Mouse (Mus musculus) forebrain, embryonic 14.5 days (tissue): Measurements from ENCODE around the gene Rev1. TPM values are rescaled to one million over a fixed set of nuclear protein-coding genes. Genes with fewer than 3 reads are reported as not detected.

Experiments
- ATAC-seq: fragments of 200-750 bp; cut with Nextera tagmentation; 2 replicates; pipeline ENCODE4 v1.8.0; 2017; ENCODE audit warnings: mild to moderate bottlenecking, moderate library complexity
- DNase-seq: peaks from one replicate; pipeline ENCODE4 v3.0.0-alpha.2; 2015; ENCODE audit warnings: low spot score
- H3K27ac ChIP-seq: fragments of 300-500 bp; sonication (generic); 2 replicates; pipeline ENCODE4 v1.5.1; 2014; ENCODE audit warnings: low read depth, mild to moderate bottlenecking, control low read depth, low read length, moderate library complexity
- H3K27me3 ChIP-seq: fragments of 300-500 bp; sonication (generic); replicated peaks from 2 replicates; pipeline ENCODE4 v1.6.1; 2014; ENCODE audit warnings: low read length, control low read depth, mixed read lengths; ENCODE audit not compliant: control insufficient read depth, insufficient read depth
- H3K36me3 ChIP-seq: fragments of 300-500 bp; sonication (generic); 2 replicates; pipeline ENCODE4 v1.6.1; 2014; ENCODE audit warnings: low read length, control low read depth; ENCODE audit not compliant: control insufficient read depth, insufficient read depth
- H3K4me1 ChIP-seq: fragments of 300-500 bp; sonication (generic); 2 replicates; pipeline ENCODE4 v1.6.1; 2014; ENCODE audit warnings: antibody characterized with exemption, low read length, control low read depth; ENCODE audit not compliant: control insufficient read depth, insufficient read depth
- H3K4me2 ChIP-seq: fragments of 300-500 bp; sonication (generic); 2 replicates; pipeline ENCODE4 v1.6.1; 2014; ENCODE audit warnings: mild to moderate bottlenecking, control low read depth, low read length
- H3K4me3 ChIP-seq: fragments of 300-500 bp; sonication (generic); 2 replicates; pipeline ENCODE4 v1.5.1; 2014; ENCODE audit warnings: low read depth, low read length, control low read depth
- H3K9ac ChIP-seq: fragments of 300-500 bp; sonication (generic); 2 replicates; pipeline ENCODE4 v1.6.1; 2014; ENCODE audit warnings: mild to moderate bottlenecking, low read length, control low read depth, moderate library complexity
- H3K9me3 ChIP-seq: fragments of 300-500 bp; sonication (generic); replicated peaks from 2 replicates; pipeline ENCODE4 v1.6.1; 2016; ENCODE audit warnings: low read length, control low read depth, mixed read lengths; ENCODE audit not compliant: control insufficient read depth
- WGBS: fragments of 180-500 bp; shearing (Covaris S2); extraction: QIAGEN DNeasy Blood & Tissue Kit; methylation state at CpG from one replicate; pipeline ENCODE4 v1.1.7; 2014; 5-methylcytosine and 5-hydroxymethylcytosine counted together
- polyA plus RNA-seq: library from polyadenylated mRNA; unstranded; fragments of >200 nt; fragmentation: Nextera tagmentation; extraction: Ambion mirVana; gene quantifications from 2 replicates; pipeline ENCODE4 v1.2.1, GENCODE M21; 2014

The Rev1 gene
- polyA plus RNA-seq, 1 experiment from 2014 or later = 23.4 TPM

DNA sequence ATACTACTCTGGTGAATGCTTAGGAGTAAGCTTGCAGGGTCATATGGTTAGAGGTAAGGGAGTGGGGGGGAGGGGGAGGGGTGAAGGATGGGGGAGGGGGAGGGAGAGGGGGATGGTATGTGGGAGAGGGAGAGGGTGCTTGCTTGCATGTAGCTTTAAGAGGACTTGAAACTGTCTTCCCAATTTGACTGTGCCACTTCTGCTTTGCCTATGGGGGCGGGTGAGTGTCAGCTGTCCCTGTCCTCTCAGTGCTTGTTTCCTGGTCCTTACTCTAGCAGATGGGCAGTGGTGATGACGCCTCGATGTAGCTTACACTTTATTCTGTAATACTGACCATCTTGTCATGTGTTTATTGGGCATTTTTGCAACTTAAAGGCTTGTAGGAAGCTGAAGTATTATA is 117.5 kb downstream of the Rev1 start:
- no peak for ATAC-seq

DNA sequence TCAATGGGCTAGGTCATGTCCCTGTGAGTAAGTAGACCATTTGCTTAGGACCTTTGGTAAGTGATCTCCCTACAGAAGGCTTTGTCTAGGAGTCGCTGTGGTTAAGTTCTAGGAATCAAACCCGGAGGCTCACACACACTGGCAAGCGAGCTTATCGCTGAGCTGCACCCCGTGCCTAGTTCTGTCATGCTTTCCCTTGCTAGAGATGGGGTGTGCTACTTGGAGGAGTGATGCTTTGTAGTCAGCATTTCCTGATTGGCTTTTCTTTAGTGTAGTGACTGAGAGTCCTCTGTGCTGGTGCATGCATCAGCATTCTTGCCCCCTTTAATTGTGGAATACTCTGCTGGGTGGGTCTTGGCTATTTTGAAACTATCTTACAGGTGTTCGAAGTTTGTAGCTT is 118.0 kb downstream of the Rev1 start:
- no peaks in the 10 kb centered on the region for H3K9me3 ChIP-seq
- H3K36me3 ChIP-seq = no peaks in the 10 kb centered on the region
- no peaks in the 10 kb centered on the region for H3K4me1 ChIP-seq
- WGBS = 88% methylated on average over 6 of the region's 6 CpGs
- H3K27ac ChIP-seq = no peak overlapping the region
- no peak for ATAC-seq
- H3K4me3 ChIP-seq = no peak overlapping the region
- no peaks in the 10 kb centered on the region for H3K27me3 ChIP-seq
- no peak overlapping the region for H3K9ac ChIP-seq
- H3K4me2 ChIP-seq = no peak overlapping the region
- no peak for DNase-seq

More for the DNA sequence above, 117.5 kb downstream of the Rev1 start:
- Histone ChIP-seq H3K9me3 (no peaks in the 10 kb centered on the region), H3K4me2 (no peak overlapping the region), H3K36me3 (no peaks in the 10 kb centered on the region), H3K4me1 (no peaks in the 10 kb centered on the region), H3K27ac (no peak overlapping the region), H3K9ac (no peak overlapping the region), H3K4me3 (no peak overlapping the region), H3K27me3 (no peaks in the 10 kb centered on the region)
- DNase-seq = no peak
- WGBS = 88% methylated on average over 3 of the region's 3 CpGs

DNA sequence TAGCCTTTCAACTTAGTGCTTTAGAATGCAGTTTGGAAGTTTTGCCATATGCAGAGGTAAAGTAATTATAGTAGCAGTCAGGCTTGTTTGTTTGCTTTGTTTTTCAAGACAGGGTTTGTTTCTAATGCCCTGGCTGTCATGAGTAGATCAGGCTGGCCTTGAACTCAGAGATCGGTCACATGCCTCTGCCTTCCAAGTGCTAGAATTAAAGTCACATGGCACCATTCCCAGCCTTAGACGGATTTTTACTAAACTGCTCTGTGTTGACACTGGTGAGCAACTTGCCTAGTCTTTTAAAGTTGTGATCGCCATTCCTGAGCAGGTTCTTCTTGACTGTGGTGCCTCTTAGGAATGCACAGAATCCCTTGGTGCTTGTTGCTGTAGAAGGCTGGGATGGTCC is 122.9 kb downstream of the Rev1 start:
- Histone ChIP-seq H3K36me3 (no peaks in the 10 kb centered on the region), H3K4me2 (no peak overlapping the region), H3K4me3 (no peak overlapping the region), H3K9me3 (no peaks in the 10 kb centered on the region), H3K4me1 (no peaks in the 10 kb centered on the region), H3K27ac (no peak overlapping the region), H3K27me3 (no peaks in the 10 kb centered on the region), H3K9ac (no peak overlapping the region)
- DNase-seq = no peak
- no peak for ATAC-seq
- WGBS = 82% methylated on average over 3 of the region's 3 CpGs

DNA sequence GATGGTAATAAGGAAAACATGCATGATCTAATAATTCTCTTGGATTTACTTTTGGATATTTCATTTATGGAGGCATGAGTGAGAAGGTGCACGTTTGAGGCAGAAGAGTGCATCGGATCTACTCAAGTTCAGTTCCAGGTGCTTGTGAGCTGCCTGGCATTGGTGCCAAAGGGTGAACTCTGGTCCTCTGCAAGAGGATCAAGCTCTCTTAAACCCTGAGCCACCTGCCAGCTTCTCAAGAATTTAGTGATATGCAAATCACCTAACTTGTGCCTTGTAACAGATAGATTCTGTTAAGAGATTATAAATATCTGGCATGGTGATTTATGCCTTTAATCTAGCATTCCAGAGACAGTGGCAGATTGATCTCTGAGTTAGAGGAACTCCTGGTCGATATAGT is 126.6 kb downstream of the Rev1 start:
- Histone ChIP-seq H3K27ac (no peak overlapping the region), H3K9ac (no peak overlapping the region), H3K4me2 (no peak overlapping the region), H3K4me3 (no peak overlapping the region), H3K27me3 (no peaks in the 10 kb centered on the region), H3K4me1 (peaks cover 6% of the 10 kb centered on the region), H3K9me3 (no peaks in the 10 kb centered on the region), H3K36me3 (no peaks in the 10 kb centered on the region)
- ATAC-seq = no peak
- WGBS = 94% methylated on average over 3 of the region's 3 CpGs
- DNase-seq = no peak

Other genes with a start within 250 kb of the Rev1 start
- gene Mitd1, start 239.4 kb downstream of the Rev1 start, polyA plus RNA-seq = 15.3 and 17.4 TPM in 2 replicates
- 256 and 324 TPM in 2 replicates for gene Mrpl30, start 239.3 kb downstream of the Rev1 start, polyA plus RNA-seq
- gene Lyg2, start 213.3 kb downstream of the Rev1 start, polyA plus RNA-seq = not detected in 2 replicates
- not detected in 2 replicates for gene Lyg1, start 172.0 kb downstream of the Rev1 start, polyA plus RNA-seq
- 154 and 162 TPM in 2 replicates for gene Txndc9, start 131.9 kb downstream of the Rev1 start, polyA plus RNA-seq
- 16.2 and 17.3 TPM in 2 replicates for gene Eif5b, start 131.8 kb downstream of the Rev1 start, polyA plus RNA-seq